Mouse (Mus musculus) hindbrain, embryonic 16.5 days (tissue): ENCODE measurements around the gene Cabp1. TPM values are rescaled to one million over a fixed set of nuclear protein-coding genes. Genes with fewer than 3 reads are reported as not detected.
"Not testable (repeated sequence)": the region's sequence is repeated elsewhere in the genome, so short reads cannot be mapped to it uniquely, and the experiment has no call there.

Experiments used
- ATAC-seq: fragments of 200-750 bp; cut with Nextera tagmentation; 2 replicates; pipeline ENCODE4 v1.8.0; 2017; ENCODE audit warnings: moderate TSS enrichment, moderate library complexity
- H3K27ac ChIP-seq: fragments of 300-500 bp; sonication (generic); 2 replicates; pipeline ENCODE4 v1.5.1; 2014; ENCODE audit warnings: low read depth, mild to moderate bottlenecking, control low read depth, low read length, moderate library complexity
- H3K27me3 ChIP-seq: fragments of 300-500 bp; sonication (generic); replicated peaks from 2 replicates; pipeline ENCODE4 v1.6.1; 2014; ENCODE audit warnings: low read length; ENCODE audit not compliant: control insufficient read depth, insufficient read depth
- H3K36me3 ChIP-seq: fragments of 300-500 bp; sonication (generic); 2 replicates; pipeline ENCODE4 v1.6.1; 2014; ENCODE audit warnings: mild to moderate bottlenecking, low read length, moderate library complexity, mixed read lengths; ENCODE audit not compliant: control insufficient read depth, insufficient read depth
- H3K4me1 ChIP-seq: fragments of 300-500 bp; sonication (generic); 2 replicates; pipeline ENCODE4 v1.6.1; 2014; ENCODE audit warnings: low read depth, low read length; ENCODE audit not compliant: control insufficient read depth, insufficient read depth
- H3K4me2 ChIP-seq: fragments of 300-500 bp; sonication (generic); 2 replicates; pipeline ENCODE4 v1.6.1; 2014; ENCODE audit warnings: mild to moderate bottlenecking, low read length, control low read depth, moderate library complexity
- H3K4me3 ChIP-seq: fragments of 300-500 bp; sonication (generic); 2 replicates; pipeline ENCODE4 v1.5.1; 2014; ENCODE audit warnings: mild to moderate bottlenecking, low read length, control low read depth, moderate library complexity
- H3K9ac ChIP-seq: fragments of 300-500 bp; sonication (generic); 2 replicates; pipeline ENCODE4 v1.6.1; 2014; ENCODE audit warnings: low read depth, mild to moderate bottlenecking, control low read depth, low read length, moderate library complexity
- H3K9me3 ChIP-seq: fragments of 300-500 bp; sonication (generic); 2 replicates; pipeline ENCODE4 v1.6.1; 2014; ENCODE audit warnings: mild to moderate bottlenecking, low read length, moderate library complexity; ENCODE audit not compliant: control insufficient read depth
- WGBS: fragments of 180-500 bp; shearing (Covaris S2); extraction: QIAGEN DNeasy Blood & Tissue Kit; methylation state at CpG from one replicate; pipeline ENCODE4 v1.1.7; 2014; 5-methylcytosine and 5-hydroxymethylcytosine counted together
- polyA plus RNA-seq: library from polyadenylated mRNA; unstranded; fragments of >200 nt; fragmentation: Nextera tagmentation; extraction: Ambion mirVana; gene quantifications from 2 replicates; pipeline ENCODE4 v1.2.1, GENCODE M21; 2015

Cabp1 gene
- polyA plus RNA-seq, 1 experiment from 2014 or later, result 6.5 TPM

- no peak for ATAC-seq
- no peak overlapping the region for H3K4me3 ChIP-seq
- WGBS, result 84% methylated on average over 7 of the region's 7 CpGs
Measured at GRCm38 (mm10) chr5:115166815-115167194, 27.4 kb downstream of the Cabp1 start.

GRCm38 (mm10) chr5:115165895-115166814, 28.0 kb downstream of the Cabp1 start:
- Histone ChIP-seq H3K36me3 (no peaks in the 10 kb centered on the region), H3K27ac (no peak overlapping the region; the same call in 1 of the 2 replicates), H3K9me3 (no peaks in the 10 kb centered on the region), H3K4me2 (no peak overlapping the region), H3K4me1 (no peaks in the 10 kb centered on the region), H3K4me3 (no peak overlapping the region), H3K27me3 (no peaks in the 10 kb centered on the region), H3K9ac (no peak overlapping the region)
- 46% methylated on average over 11 of the region's 11 CpGs for WGBS
- ATAC-seq, result peak; percentile 13; the same call in 1 of the 2 replicates

More at GRCm38 (mm10) chr5:115166815-115167194, 27.4 kb downstream of the Cabp1 start:
- Histone ChIP-seq H3K36me3 (no peaks in the 10 kb centered on the region), H3K9ac (no peak overlapping the region), H3K4me2 (no peak overlapping the region), H3K27ac (no peak overlapping the region; the same call in 1 of the 2 replicates), H3K27me3 (no peaks in the 10 kb centered on the region), H3K4me1 (no peaks in the 10 kb centered on the region), H3K9me3 (no peaks in the 10 kb centered on the region)

DNA sequence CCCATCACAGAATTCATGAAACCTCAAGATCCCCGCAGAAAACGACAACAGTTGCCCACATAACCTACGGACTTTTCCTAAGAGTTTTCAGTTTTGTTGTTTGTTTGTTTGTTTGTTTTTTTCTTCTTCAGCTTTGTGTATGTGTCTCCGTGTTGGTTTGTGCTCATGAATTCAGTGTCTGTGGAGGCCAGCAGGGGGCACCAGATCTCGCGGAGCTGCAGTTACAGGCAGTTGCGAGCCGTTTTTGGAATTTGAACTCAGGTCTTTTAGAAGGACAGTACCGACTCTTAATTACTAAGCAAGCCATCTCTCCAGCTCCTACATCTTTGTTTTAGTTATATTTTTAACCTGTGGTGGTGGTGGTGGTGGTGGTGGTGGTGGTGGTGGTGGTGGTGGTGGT, 28.8 kb downstream of the Cabp1 start:
- 64% methylated on average over 9 of the region's 9 CpGs for WGBS
- ATAC-seq, result no peak
- H3K27ac ChIP-seq, result no peak overlapping the region

DNA sequence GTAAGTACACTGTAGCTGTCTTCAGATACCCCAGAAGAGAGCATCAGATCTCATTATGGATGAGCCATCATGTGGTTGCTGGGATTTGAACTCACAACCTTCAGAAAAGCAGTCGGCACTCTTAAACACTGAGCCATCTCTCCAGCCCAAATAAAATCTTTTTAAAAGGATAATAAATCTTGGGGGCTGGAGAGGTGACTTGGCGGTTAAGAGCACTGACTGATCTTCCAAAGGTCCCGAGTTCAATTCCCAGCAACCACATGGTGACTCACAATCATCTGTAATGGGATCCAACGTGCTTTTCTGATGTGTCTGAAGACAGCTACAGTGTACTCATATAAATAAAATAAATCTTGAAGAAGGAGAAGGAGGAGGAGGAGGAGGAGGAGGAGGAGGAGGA, 29.7 kb downstream of the Cabp1 start:
- H3K27ac ChIP-seq, H3K36me3 ChIP-seq, H3K4me1 ChIP-seq, H3K4me3 ChIP-seq, H3K4me2 ChIP-seq, H3K27me3 ChIP-seq, H3K9ac ChIP-seq, H3K9me3 ChIP-seq, ATAC-seq: not testable (repeated sequence)
- WGBS, result 78% methylated on average over 4 of the region's 4 CpGs

More for the DNA sequence above, 28.8 kb downstream of the Cabp1 start:
- Histone ChIP-seq H3K4me2 (no peak overlapping the region), H3K27me3 (no peaks in the 10 kb centered on the region), H3K4me3 (no peak overlapping the region), H3K9ac (no peak overlapping the region), H3K4me1 (no peaks in the 10 kb centered on the region), H3K9me3 (no peaks in the 10 kb centered on the region), H3K36me3 (no peaks in the 10 kb centered on the region)

DNA sequence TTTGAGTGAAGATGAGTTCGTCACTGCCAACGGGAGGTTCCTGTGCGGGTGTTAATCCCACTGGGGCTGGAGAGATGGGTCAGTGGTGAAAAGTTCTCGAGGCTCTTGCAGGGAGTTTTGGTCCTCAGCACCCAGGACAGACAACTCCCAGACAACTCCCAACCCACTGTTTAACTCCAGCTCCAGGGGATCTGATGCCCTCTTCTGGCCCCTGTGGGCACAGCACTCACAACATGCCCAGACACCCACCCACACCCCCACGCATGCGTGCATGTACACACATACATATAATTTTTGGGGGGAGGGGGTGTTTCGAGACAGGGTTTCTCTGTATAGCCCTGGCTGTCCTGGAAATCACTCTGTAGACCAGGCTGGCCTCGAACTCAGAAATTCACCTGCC, 30.6 kb downstream of the Cabp1 start:
- Histone ChIP-seq H3K27me3 (no peaks in the 10 kb centered on the region), H3K9me3 (no peaks in the 10 kb centered on the region), H3K4me3 (no peak overlapping the region), H3K9ac (no peak overlapping the region), H3K27ac (no peak overlapping the region), H3K4me1 (peaks cover 4% of the 10 kb centered on the region; the same call in 1 of the 2 replicates), H3K4me2 (no peak overlapping the region), H3K36me3 (no peaks in the 10 kb centered on the region)
- WGBS, result 41% methylated on average over 8 of the region's 8 CpGs
- ATAC-seq, result no peak

- H3K27me3 ChIP-seq, H3K4me1 ChIP-seq, H3K36me3 ChIP-seq, H3K4me2 ChIP-seq, ATAC-seq, H3K9me3 ChIP-seq, H3K4me3 ChIP-seq, H3K27ac ChIP-seq, H3K9ac ChIP-seq: not testable (repeated sequence)
- 80% methylated on average over 1 of the region's 1 CpGs for WGBS
Measured at GRCm38 (mm10) chr5:115161940-115162279, 32.3 kb downstream of the Cabp1 start.

DNA sequence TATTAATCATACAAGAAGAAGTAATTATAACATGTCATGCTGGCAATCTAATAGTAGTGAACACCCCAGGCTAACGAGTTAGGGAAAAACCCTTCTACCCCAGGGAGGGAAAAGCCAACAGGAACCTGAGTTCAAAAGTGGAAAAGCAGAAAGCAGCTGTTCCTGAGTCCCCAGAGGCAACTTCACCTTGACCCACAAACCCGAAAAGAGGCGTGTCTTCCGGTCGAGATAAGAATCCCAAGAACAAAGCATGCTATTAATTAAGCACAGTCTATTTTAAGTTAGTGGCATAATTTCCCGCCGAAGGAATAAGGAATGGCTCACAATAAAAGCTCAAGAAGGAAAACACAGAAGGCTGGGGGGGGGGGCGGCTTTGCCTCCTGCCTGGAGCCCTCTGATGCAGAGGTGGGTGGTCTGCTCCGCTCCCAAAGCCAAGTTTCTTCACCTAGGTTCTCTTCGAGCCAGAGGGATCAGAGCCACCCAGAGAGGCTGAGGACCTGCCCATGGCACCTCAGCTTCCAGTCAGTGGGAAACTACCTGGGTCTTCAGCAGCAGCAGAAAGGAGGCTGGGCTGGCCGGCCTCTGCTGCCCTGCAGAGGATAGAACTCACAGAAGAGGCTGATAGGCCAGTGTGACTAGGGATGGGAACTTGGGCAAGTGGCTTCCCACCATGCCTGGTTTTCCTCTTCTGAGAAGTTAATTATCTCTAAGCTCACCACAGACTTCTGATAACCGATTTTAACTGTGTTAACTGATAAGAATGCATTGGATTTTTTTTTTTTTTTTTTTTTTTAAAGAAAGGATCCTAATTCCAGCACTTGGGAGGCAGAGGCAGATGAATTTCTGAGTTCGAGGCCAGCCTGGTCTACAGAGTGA, 32.9 kb downstream of the Cabp1 start:
- 62% methylated on average over 13 of the region's 13 CpGs for WGBS
- H3K36me3 ChIP-seq, result no peaks in the 10 kb centered on the region
- no peak overlapping the region for H3K27ac ChIP-seq
- no peaks in the 10 kb centered on the region for H3K27me3 ChIP-seq
- H3K9me3 ChIP-seq, result no peaks in the 10 kb centered on the region
- no peak for ATAC-seq
- no peak overlapping the region for H3K4me3 ChIP-seq
- H3K4me2 ChIP-seq, result no peak overlapping the region
- H3K9ac ChIP-seq, result no peak overlapping the region
- peaks cover 14% of the 10 kb centered on the region for H3K4me1 ChIP-seq

GRCm38 (mm10) chr5:115160655-115161054, 33.5 kb downstream of the Cabp1 start:
- H3K4me2 ChIP-seq, result no peak overlapping the region
- H3K4me1 ChIP-seq, result peaks cover 21% of the 10 kb centered on the region
- no peaks in the 10 kb centered on the region for H3K36me3 ChIP-seq
- H3K9me3 ChIP-seq, result no peaks in the 10 kb centered on the region
- H3K9ac ChIP-seq, result no peak overlapping the region
- 72% methylated on average over 6 of the region's 6 CpGs for WGBS
- no peak overlapping the region for H3K4me3 ChIP-seq
- H3K27me3 ChIP-seq, result no peaks in the 10 kb centered on the region
- no peak for ATAC-seq
- H3K27ac ChIP-seq, result no peak overlapping the region

DNA sequence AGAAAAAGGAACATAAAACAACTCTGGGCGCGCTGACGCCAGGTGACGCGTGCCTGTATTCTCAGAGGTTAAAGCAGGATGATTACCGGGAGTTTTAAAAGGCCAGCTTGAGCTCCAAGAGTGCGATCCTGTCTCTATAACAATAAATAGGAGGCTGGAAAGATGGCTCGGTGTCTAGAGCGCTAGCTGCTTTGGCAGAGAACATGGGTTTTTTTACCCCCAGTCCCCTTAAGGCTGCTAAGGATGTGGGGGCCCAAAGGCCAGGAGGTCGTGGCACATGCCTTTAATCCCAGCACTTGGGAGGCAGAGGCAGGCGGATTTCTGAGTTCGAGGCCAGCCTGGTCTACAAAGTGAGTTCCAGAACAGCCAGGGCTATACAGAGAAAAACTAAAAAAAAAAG, 35.0 kb downstream of the Cabp1 start:
- Histone ChIP-seq H3K36me3 (no peaks in the 10 kb centered on the region), H3K4me2 (peak overlapping the region; percentile 60), H3K4me3 (peak overlapping the region; percentile 98), H3K27ac (peak overlapping the region; percentile 99), H3K9ac (peak overlapping the region; percentile 97), H3K9me3 (no peaks in the 10 kb centered on the region), H3K27me3 (no peaks in the 10 kb centered on the region), H3K4me1 (peaks cover 33% of the 10 kb centered on the region)
- 25% methylated on average over 12 of the region's 12 CpGs for WGBS
- ATAC-seq, result no peak
